Mouse (Mus musculus): ENCODE results near the gene Dctn5. TPM values are rescaled to one million over a fixed set of nuclear protein-coding genes. Genes with fewer than 3 reads are reported as not detected.

Dctn5 gene
- total and polyA plus RNA-seq, 2 experiments from 2014 or later, result 28.9 to 44.4 TPM

DNA sequence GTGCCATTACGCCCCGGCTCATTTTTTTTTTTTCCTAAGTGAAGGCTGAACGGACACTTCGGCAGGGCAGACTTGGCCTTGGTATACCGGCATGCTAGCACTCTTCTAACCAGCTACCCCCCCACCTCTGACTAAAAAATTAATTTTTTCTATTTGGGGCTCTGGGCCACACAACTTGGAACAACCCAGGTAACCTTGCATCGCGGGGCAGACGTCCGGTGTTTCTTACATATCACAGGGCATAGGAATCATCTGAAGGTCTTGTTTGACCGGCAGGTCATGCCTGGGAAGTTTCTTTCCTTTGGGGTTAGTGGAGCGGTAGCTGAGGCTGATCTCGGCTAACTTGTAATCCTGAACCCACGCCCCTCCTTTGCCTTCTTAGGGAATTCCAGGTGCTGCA lies 25.6 kb downstream of the Dctn5 start:
- H3K36me3 ChIP-seq (replicated peaks; ENCODE audit: control insufficient read depth, insufficient read depth, low read length), result peaks cover 20% of the 10 kb centered on the region
- H3K27me3 ChIP-seq (ENCODE audit: control insufficient read depth, insufficient read depth, low read length), result no peaks in the 10 kb centered on the region
- H3K4me2 ChIP-seq (ENCODE audit: low read depth, low read length), result peak overlapping the region; percentile 96
- 5% methylated on average over 13 of the region's 13 CpGs for WGBS
- TF ChIP-seq EP300 (IDR thresholded peaks at IDR 0.05; ENCODE audit: low read depth) (no peak), CTCF (IDR thresholded peaks at IDR 0.05; ENCODE audit: low read depth) (no peak)
- H3K4me1 ChIP-seq (ENCODE audit: control insufficient read depth, insufficient read depth), result peaks cover 31% of the 10 kb centered on the region
- H3K27ac ChIP-seq (ENCODE audit: low read depth), result peak overlapping the region; percentile 40
- H3K9ac ChIP-seq (replicated peaks; ENCODE audit: low read depth, low read length), result peak overlapping the region; percentile 77
- no peak for DNase-seq (ENCODE audit: low spot score)
- H3K4me3 ChIP-seq (ENCODE audit: low read depth, low read length), result peak overlapping the region; percentile 88
- H3K9me3 ChIP-seq (replicated peaks; ENCODE audit: control insufficient read depth, low read length), result no peaks in the 10 kb centered on the region
- no peak for ATAC-seq (ENCODE audit: insufficient read depth, low read depth)

- H3K27me3 ChIP-seq (ENCODE audit: control insufficient read depth, insufficient read depth, low read length), result no peaks in the 10 kb centered on the region
- H3K36me3 ChIP-seq (replicated peaks; ENCODE audit: control insufficient read depth, insufficient read depth, low read length), result peaks cover 24% of the 10 kb centered on the region
- no peaks in the 10 kb centered on the region for H3K9me3 ChIP-seq (replicated peaks; ENCODE audit: control insufficient read depth, low read length)
- peak within 1 kb of the TSS; percentile 40 for H3K27ac ChIP-seq (ENCODE audit: low read depth)
- no peak for TF ChIP-seq CTCF (IDR thresholded peaks at IDR 0.05; ENCODE audit: low read depth)
- no peak for TF ChIP-seq EP300 (IDR thresholded peaks at IDR 0.05; ENCODE audit: low read depth)
- peak within 1 kb of the TSS; percentile 96 for H3K4me2 ChIP-seq (ENCODE audit: low read depth, low read length)
- H3K4me1 ChIP-seq (ENCODE audit: control insufficient read depth, insufficient read depth), result peaks cover 31% of the 10 kb centered on the region
- H3K9ac ChIP-seq (replicated peaks; ENCODE audit: low read depth, low read length), result peak within 1 kb of the TSS; percentile 77
- ATAC-seq (ENCODE audit: insufficient read depth, low read depth), result peak; percentile 94
- peak; percentile 83 for DNase-seq (ENCODE audit: low spot score)
- WGBS, result under 1% methylated on average over 63 of the region's 63 CpGs
- peak within 1 kb of the TSS; percentile 88 for H3K4me3 ChIP-seq (ENCODE audit: low read depth, low read length)
Observed at GRCm38 (mm10) chr7:122158915-122159902, 26.4 kb downstream of the Dctn5 start, which contains the start of gene Plk1. TSS of gene Plk1 (plus strand) at chr7:122159439.

DNA sequence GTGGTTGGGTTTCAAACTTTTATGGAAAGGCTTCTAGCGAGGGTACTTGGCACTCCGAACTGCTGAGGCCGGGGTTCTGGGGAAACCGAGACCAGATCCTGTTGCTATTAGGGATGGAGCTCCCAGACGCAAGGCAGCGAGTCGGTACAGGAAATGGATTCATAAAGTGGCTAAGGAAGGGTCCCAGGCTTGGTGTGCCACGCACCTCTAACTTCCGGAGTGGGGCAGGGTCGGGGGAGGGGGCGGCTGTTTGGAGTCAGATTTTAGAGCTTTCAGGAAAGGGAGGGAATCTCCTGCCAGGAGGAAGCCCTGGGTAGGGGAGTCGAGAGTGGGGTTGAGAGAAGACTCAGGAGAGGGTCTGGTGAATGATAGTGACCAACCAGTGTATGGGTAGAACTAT lies 27.2 kb downstream of the Dctn5 start:
- ATAC-seq (ENCODE audit: insufficient read depth, low read depth) (no peak), DNase-seq (ENCODE audit: low spot score) (no peak)
- Histone ChIP-seq H3K9me3 (replicated peaks; ENCODE audit: control insufficient read depth, low read length) (no peaks in the 10 kb centered on the region), H3K36me3 (replicated peaks; ENCODE audit: control insufficient read depth, insufficient read depth, low read length) (peaks cover 33% of the 10 kb centered on the region), H3K4me1 (ENCODE audit: control insufficient read depth, insufficient read depth) (peaks cover 31% of the 10 kb centered on the region), H3K27me3 (ENCODE audit: control insufficient read depth, insufficient read depth, low read length) (no peaks in the 10 kb centered on the region), H3K27ac (ENCODE audit: low read depth) (0 out of 2 replicates have a peak overlapping the region, but pooled peaks have one; percentile 13), H3K4me3 (ENCODE audit: low read depth, low read length) (peak overlapping the region; percentile 88), H3K4me2 (ENCODE audit: low read depth, low read length) (peak overlapping the region; percentile 96), H3K9ac (replicated peaks; ENCODE audit: low read depth, low read length) (peak overlapping the region; percentile 77)
- WGBS, result 2% methylated on average over 12 of the region's 12 CpGs
- TF ChIP-seq CTCF (IDR thresholded peaks at IDR 0.05; ENCODE audit: low read depth), result no peak

DNA sequence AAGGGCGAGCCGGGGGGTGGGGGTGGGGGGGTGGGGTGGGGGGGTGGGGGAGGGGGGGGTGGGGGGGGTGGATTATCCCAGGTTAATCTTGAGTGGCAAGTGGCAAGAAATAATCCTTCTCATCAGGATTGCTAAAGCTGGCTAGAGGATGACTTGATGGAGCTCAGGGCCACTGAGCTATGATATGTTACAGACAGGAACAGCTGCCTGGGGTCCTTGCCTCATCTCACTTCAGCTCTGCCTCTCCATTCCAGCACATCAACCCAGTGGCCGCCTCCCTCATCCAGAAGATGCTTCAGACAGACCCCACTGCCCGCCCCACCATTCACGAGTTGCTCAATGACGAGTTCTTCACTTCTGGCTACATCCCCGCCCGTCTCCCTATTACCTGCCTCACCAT lies 30.9 kb downstream of the Dctn5 start:
- Histone ChIP-seq H3K9me3 (replicated peaks; ENCODE audit: control insufficient read depth, low read length) (no peaks in the 10 kb centered on the region), H3K27me3 (ENCODE audit: control insufficient read depth, insufficient read depth, low read length) (no peaks in the 10 kb centered on the region), H3K4me1 (ENCODE audit: control insufficient read depth, insufficient read depth) (peaks cover 21% of the 10 kb centered on the region), H3K4me2 (ENCODE audit: low read depth, low read length) (no peak overlapping the region), H3K4me3 (ENCODE audit: low read depth, low read length) (no peak overlapping the region), H3K9ac (replicated peaks; ENCODE audit: low read depth, low read length) (no peak overlapping the region), H3K36me3 (replicated peaks; ENCODE audit: control insufficient read depth, insufficient read depth, low read length) (peaks cover 70% of the 10 kb centered on the region), H3K27ac (ENCODE audit: low read depth) (no peak overlapping the region)
- ATAC-seq (ENCODE audit: insufficient read depth, low read depth), result no peak
- 97% methylated on average over 6 of the region's 8 CpGs for WGBS
- no peak for TF ChIP-seq CTCF (IDR thresholded peaks at IDR 0.05; ENCODE audit: low read depth)
- no peak for TF ChIP-seq EP300 (IDR thresholded peaks at IDR 0.05; ENCODE audit: low read depth)
- DNase-seq (ENCODE audit: low spot score), result no peak

GRCm38 (mm10) chr7:122167203-122167602 lies 34.4 kb downstream of the Dctn5 start:
- Histone ChIP-seq H3K4me1 (ENCODE audit: control insufficient read depth, insufficient read depth) (no peaks in the 10 kb centered on the region), H3K9me3 (replicated peaks; ENCODE audit: control insufficient read depth, low read length) (no peaks in the 10 kb centered on the region), H3K27me3 (ENCODE audit: control insufficient read depth, insufficient read depth, low read length) (no peaks in the 10 kb centered on the region), H3K9ac (replicated peaks; ENCODE audit: low read depth, low read length) (no peak overlapping the region), H3K4me2 (ENCODE audit: low read depth, low read length) (no peak overlapping the region), H3K27ac (ENCODE audit: low read depth) (no peak overlapping the region), H3K36me3 (replicated peaks; ENCODE audit: control insufficient read depth, insufficient read depth, low read length) (peaks cover 81% of the 10 kb centered on the region), H3K4me3 (ENCODE audit: low read depth, low read length) (no peak overlapping the region)
- ATAC-seq (ENCODE audit: insufficient read depth, low read depth), result no peak
- WGBS, result 88% methylated on average over 7 of the region's 7 CpGs
- no peak for TF ChIP-seq EP300 (IDR thresholded peaks at IDR 0.05; ENCODE audit: low read depth)
- TF ChIP-seq CTCF (IDR thresholded peaks at IDR 0.05; ENCODE audit: low read depth), result no peak
- DNase-seq (ENCODE audit: low spot score), result no peak
